Comparison of ENCODE assay signal across 8 mouse cellular contexts in the genomic region with DNA sequence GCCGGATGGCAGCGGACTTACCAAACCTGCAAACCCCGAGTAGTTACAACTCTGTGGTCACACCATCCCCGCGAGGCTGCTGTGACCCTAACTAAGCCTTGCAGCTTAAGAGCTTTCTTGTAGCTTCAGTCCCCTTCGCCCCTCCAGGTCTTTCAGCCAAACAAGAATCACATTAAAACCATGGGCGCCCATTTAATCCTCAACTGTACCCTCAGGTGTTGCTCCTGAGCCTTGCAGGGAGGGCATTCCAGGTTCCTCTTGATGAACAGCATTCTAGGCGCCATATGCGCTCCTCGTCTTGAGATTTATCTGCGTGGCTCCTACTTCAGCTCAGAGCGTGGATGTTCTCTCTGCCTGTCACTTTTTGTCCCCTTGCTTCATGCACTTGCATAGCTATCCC. TPM values are rescaled to one million over a fixed set of nuclear protein-coding genes. Genes with fewer than 3 reads are reported as not detected.
DNase-seq lines count a peak whose midpoint lies in the region; ATAC-seq lines count a peak whose summit lies in the region.

No protein-coding gene starts in this region.

- H3K9ac ChIP-seq in heart, embryonic 13.5 days: peak overlapping the region; percentile 77
- H3K9ac ChIP-seq in hindbrain, embryonic 12.5 days: peak overlapping the region; percentile 70
- H3K9ac ChIP-seq in midbrain, embryonic 13.5 days (replicated peaks): peak overlapping the region; percentile 69

- H3K4me3 ChIP-seq in heart, embryonic 13.5 days: peak overlapping the region; percentile 69
- H3K4me3 ChIP-seq in hindbrain, embryonic 12.5 days: peak overlapping the region; percentile 56
- peak overlapping the region; percentile 60 for H3K4me3 ChIP-seq in midbrain, embryonic 13.5 days (replicated peaks)

- H3K36me3 ChIP-seq in heart, embryonic 13.5 days: peaks cover 23% of the 10 kb centered on the region
- peaks cover 25% of the 10 kb centered on the region for H3K36me3 ChIP-seq in hindbrain, embryonic 12.5 days
- peaks cover 28% of the 10 kb centered on the region for H3K36me3 ChIP-seq in midbrain, embryonic 13.5 days

- H3K4me1 ChIP-seq in heart, embryonic 13.5 days: peaks cover 11% of the 10 kb centered on the region
- peaks cover 13% of the 10 kb centered on the region; the same call in 1 of the 2 replicates for H3K4me1 ChIP-seq in hindbrain, embryonic 12.5 days
- peaks cover 18% of the 10 kb centered on the region for H3K4me1 ChIP-seq in midbrain, embryonic 13.5 days (replicated peaks)

- H3K4me2 ChIP-seq in heart, embryonic 13.5 days: peak overlapping the region; percentile 89
- peak overlapping the region; percentile 76 for H3K4me2 ChIP-seq in hindbrain, embryonic 12.5 days (replicated peaks)
- H3K4me2 ChIP-seq in midbrain, embryonic 13.5 days (replicated peaks): peak overlapping the region; percentile 79

- no peak overlapping the region for H3K27ac ChIP-seq in heart, embryonic 13.5 days (replicated peaks)
- no peak overlapping the region for H3K27ac ChIP-seq in hindbrain, embryonic 12.5 days
- no peak overlapping the region for H3K27ac ChIP-seq in midbrain, embryonic 13.5 days

- DNase-seq in heart, postnatal 4 days: no peak
- DNase-seq in R1 (ENCODE audit: low read depth, low spot score): peak; percentile 27
- no peak for DNase-seq in ovary, adult 18-20 months (ENCODE audit: low spot score)
- DNase-seq in gastrocnemius, postnatal 25 days: no peak

- H3K27me3 ChIP-seq in heart, embryonic 13.5 days (replicated peaks): peaks cover 56% of the 10 kb centered on the region
- H3K27me3 ChIP-seq in hindbrain, embryonic 12.5 days: peaks cover 13% of the 10 kb centered on the region
- peaks cover 13% of the 10 kb centered on the region for H3K27me3 ChIP-seq in midbrain, embryonic 13.5 days

- WGBS in heart, embryonic 13.5 days: 9% methylated on average over 12 of the region's 12 CpGs
- WGBS in hindbrain, embryonic 12.5 days: 9% methylated on average over 12 of the region's 12 CpGs
- 5% methylated on average over 12 of the region's 12 CpGs for WGBS in midbrain, embryonic 13.5 days

- no peak for ATAC-seq in heart, embryonic 13.5 days (ENCODE audit: extremely low read depth, insufficient number of reproducible peaks, low FRiP score, low TSS enrichment)
- no peak for ATAC-seq in hindbrain, embryonic 12.5 days (ENCODE audit: low FRiP score)
- no peak for ATAC-seq in midbrain, embryonic 13.5 days
- no peak for ATAC-seq in monocyte, adult 5-6 weeks (replicated peaks; ENCODE audit: insufficient number of reproducible peaks, low FRiP score, low TSS enrichment, poor library complexity, severe bottlenecking)

- no peaks in the 10 kb centered on the region for H3K9me3 ChIP-seq in heart, embryonic 13.5 days
- H3K9me3 ChIP-seq in hindbrain, embryonic 12.5 days (replicated peaks): no peaks in the 10 kb centered on the region
- H3K9me3 ChIP-seq in midbrain, embryonic 13.5 days: no peaks in the 10 kb centered on the region

RNA-seq across cellular contexts. Expression of a gene that starts 1.3 kb away (rescaled TPM):
- 0.20 and 0.35 TPM in 2 replicates for polyA plus RNA-seq in heart, embryonic 13.5 days (2015; fragmentation: Nextera tagmentation; extraction: Ambion mirVana)
- not detected for total RNA-seq in heart, postnatal 4 days (2021)
- polyA plus RNA-seq in hindbrain, embryonic 12.5 days (2016; fragmentation: Nextera tagmentation; extraction: Ambion mirVana): 1.4 and 1.5 TPM in 2 replicates
- polyA plus RNA-seq in midbrain, embryonic 13.5 days (2015; fragmentation: Nextera tagmentation; extraction: Ambion mirVana): 1.5 TPM in 2 replicates
- 0.53 TPM in 1 of 3 replicates, not detected in the others for total RNA-seq in monocyte, adult 5-6 weeks (2017)
- total RNA-seq in gastrocnemius, postnatal 25 days (2021): not detected

RNA-seq across cellular contexts. Expression of a gene that starts 15.1 kb away (rescaled TPM):
- 89.2 and 97.1 TPM in 2 replicates for polyA plus RNA-seq in heart, embryonic 13.5 days (2015; fragmentation: Nextera tagmentation; extraction: Ambion mirVana)
- 10 to 100 TPM; 51.9 to 58.1 TPM for total RNA-seq in heart, postnatal 4 days (2021)
- polyA plus RNA-seq in hindbrain, embryonic 12.5 days (2016; fragmentation: Nextera tagmentation; extraction: Ambion mirVana): 112 and 124 TPM in 2 replicates
- 131 and 135 TPM in 2 replicates for polyA plus RNA-seq in midbrain, embryonic 13.5 days (2015; fragmentation: Nextera tagmentation; extraction: Ambion mirVana)
- total RNA-seq in monocyte, adult 5-6 weeks (2017): 50.6 to 65.7 TPM (median 53.4 TPM) in 3 replicates
- total RNA-seq in gastrocnemius, postnatal 25 days (2021): 10 to 100 TPM; 40.6 to 43.9 TPM

RNA-seq across cellular contexts. Expression of a gene that starts 16.4 kb away (rescaled TPM):
- polyA plus RNA-seq in heart, embryonic 13.5 days (2015; fragmentation: Nextera tagmentation; extraction: Ambion mirVana): 0.43 TPM in 1 of 2 replicates, not detected in the other
- total RNA-seq in heart, postnatal 4 days (2021): under 1 TPM; 0.21 to 0.52 TPM
- polyA plus RNA-seq in hindbrain, embryonic 12.5 days (2016; fragmentation: Nextera tagmentation; extraction: Ambion mirVana): 1.6 and 2.4 TPM in 2 replicates
- polyA plus RNA-seq in midbrain, embryonic 13.5 days (2015; fragmentation: Nextera tagmentation; extraction: Ambion mirVana): 1.1 and 1.5 TPM in 2 replicates
- total RNA-seq in monocyte, adult 5-6 weeks (2017): 5.7 TPM in 1 of 3 replicates, not detected in the others
- total RNA-seq in gastrocnemius, postnatal 25 days (2021): under 1 TPM in 1 of 2 experiments, not detected in 1; 0.83 TPM

RNA-seq across cellular contexts. Expression of a gene that starts 19.6 kb away (rescaled TPM):
- polyA plus RNA-seq in heart, embryonic 13.5 days (2015; fragmentation: Nextera tagmentation; extraction: Ambion mirVana): not detected in 2 replicates
- not detected for total RNA-seq in heart, postnatal 4 days (2021)
- polyA plus RNA-seq in hindbrain, embryonic 12.5 days (2016; fragmentation: Nextera tagmentation; extraction: Ambion mirVana): not detected in 2 replicates
- not detected in 2 replicates for polyA plus RNA-seq in midbrain, embryonic 13.5 days (2015; fragmentation: Nextera tagmentation; extraction: Ambion mirVana)
- not detected in 3 replicates for total RNA-seq in monocyte, adult 5-6 weeks (2017)
- not detected for total RNA-seq in gastrocnemius, postnatal 25 days (2021)

RNA-seq across cellular contexts. Expression of a gene that starts 19.8 kb away (rescaled TPM):
- not detected in 2 replicates for polyA plus RNA-seq in heart, embryonic 13.5 days (2015; fragmentation: Nextera tagmentation; extraction: Ambion mirVana)
- not detected for total RNA-seq in heart, postnatal 4 days (2021)
- 0.34 and 0.36 TPM in 2 replicates for polyA plus RNA-seq in hindbrain, embryonic 12.5 days (2016; fragmentation: Nextera tagmentation; extraction: Ambion mirVana)
- 0.15 and 0.28 TPM in 2 replicates for polyA plus RNA-seq in midbrain, embryonic 13.5 days (2015; fragmentation: Nextera tagmentation; extraction: Ambion mirVana)
- total RNA-seq in monocyte, adult 5-6 weeks (2017): 0.95 TPM in 1 of 3 replicates, not detected in the others
- total RNA-seq in gastrocnemius, postnatal 25 days (2021): not detected
